Mouse (Mus musculus): ENCODE measurements at regions not wholly inside any gene's neighbourhood (a gene's known extent, or its start where the extent isn't known, plus 50 kb on each side); places are given as distances from the start of the nearest gene placed in this dataset.

DNA sequence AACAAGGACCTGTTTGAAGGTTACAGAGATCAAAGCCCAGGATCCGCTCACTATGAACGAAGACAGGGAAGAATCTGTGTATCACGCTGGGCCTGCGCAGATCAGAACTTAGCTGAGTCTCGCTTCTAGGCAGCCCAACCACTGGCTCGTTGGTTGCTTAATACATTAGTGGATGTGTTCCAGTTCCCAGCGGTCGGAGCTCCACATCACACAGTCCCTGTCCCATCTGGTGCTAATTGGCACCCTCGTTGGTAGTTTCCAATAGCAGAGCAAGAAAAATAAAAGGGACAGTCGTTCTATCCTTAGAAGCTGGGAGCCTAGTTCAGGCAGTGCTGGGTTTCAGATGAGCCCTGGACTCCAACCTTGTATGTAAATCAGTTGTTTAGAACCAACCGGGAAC is 251.2 kb downstream of the Lyplal1 start:
- H3K4me1 ChIP-seq (ENCODE audit: control insufficient read depth, insufficient read depth, low read length), result no peaks in the 10 kb centered on the region
- WGBS, result 85% methylated on average over 11 of the region's 11 CpGs
- H3K27ac ChIP-seq (ENCODE audit: insufficient read depth, low read depth, low read length), result no peak overlapping the region
- TF ChIP-seq CTCF (conservative IDR thresholded peaks at IDR 0.05; ENCODE audit: insufficient read depth, insufficient read length, low read depth, low read length) (no peak), POLR2A (IDR thresholded peaks at IDR 0.05; ENCODE audit: low read depth, low read length) (no peak)
- H3K27me3 ChIP-seq (replicated peaks; ENCODE audit: control insufficient read depth, insufficient read depth, low read length), result no peaks in the 10 kb centered on the region; the same call in 1 of the 2 replicates
- DNase-seq, result no peak
- no peak overlapping the region for H3K4me3 ChIP-seq (ENCODE audit: insufficient read depth, low read depth, low read length)
- no peaks in the 10 kb centered on the region for H3K36me3 ChIP-seq (ENCODE audit: control insufficient read depth, insufficient read depth, low read length)

- WGBS, result 81% methylated on average over 6 of the region's 6 CpGs
- Histone ChIP-seq H3K27ac (ENCODE audit: insufficient read depth, low read depth, low read length) (no peak overlapping the region), H3K36me3 (ENCODE audit: control insufficient read depth, insufficient read depth, low read length) (no peaks in the 10 kb centered on the region), H3K4me3 (ENCODE audit: insufficient read depth, low read depth, low read length) (no peak overlapping the region), H3K4me1 (ENCODE audit: control insufficient read depth, insufficient read depth, low read length) (no peaks in the 10 kb centered on the region), H3K27me3 (replicated peaks; ENCODE audit: control insufficient read depth, insufficient read depth, low read length) (no peaks in the 10 kb centered on the region; the same call in 1 of the 2 replicates)
- TF ChIP-seq CTCF (conservative IDR thresholded peaks at IDR 0.05; ENCODE audit: insufficient read depth, insufficient read length, low read depth, low read length), result no peak
- TF ChIP-seq POLR2A (IDR thresholded peaks at IDR 0.05; ENCODE audit: low read depth, low read length), result no peak
- DNase-seq, result no peak
These were observed 250.5 kb downstream of the Lyplal1 start for GRCm38 (mm10) chr1:185866612-185867011.

DNA sequence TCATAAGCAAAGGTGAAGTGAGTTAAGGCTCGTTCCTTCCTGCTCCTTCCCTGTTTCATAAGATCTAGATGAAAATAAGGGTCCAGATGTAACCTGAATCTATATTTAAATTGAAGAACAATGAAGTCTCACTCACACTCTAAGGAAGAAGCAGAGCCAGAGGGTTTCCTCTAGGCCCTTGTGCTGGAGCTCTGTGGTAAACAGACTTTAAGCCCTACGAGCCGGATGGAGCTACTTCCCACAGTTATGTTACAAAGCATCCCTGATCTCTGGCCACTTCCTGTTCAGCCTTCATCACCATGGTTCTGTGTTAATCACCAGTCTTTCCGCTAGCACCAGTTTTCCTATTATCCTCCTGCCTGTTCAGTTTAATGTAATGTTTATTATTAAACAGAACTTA is 250.1 kb downstream of the Lyplal1 start:
- TF ChIP-seq POLR2A (IDR thresholded peaks at IDR 0.05; ENCODE audit: low read depth, low read length) (no peak), CTCF (conservative IDR thresholded peaks at IDR 0.05; ENCODE audit: insufficient read depth, insufficient read length, low read depth, low read length) (no peak)
- Histone ChIP-seq H3K36me3 (ENCODE audit: control insufficient read depth, insufficient read depth, low read length) (no peaks in the 10 kb centered on the region), H3K27me3 (replicated peaks; ENCODE audit: control insufficient read depth, insufficient read depth, low read length) (no peaks in the 10 kb centered on the region; the same call in 1 of the 2 replicates), H3K4me3 (ENCODE audit: insufficient read depth, low read depth, low read length) (no peak overlapping the region), H3K27ac (ENCODE audit: insufficient read depth, low read depth, low read length) (no peak overlapping the region), H3K4me1 (ENCODE audit: control insufficient read depth, insufficient read depth, low read length) (no peaks in the 10 kb centered on the region)
- no peak for DNase-seq
- 67% methylated on average over 4 of the region's 4 CpGs for WGBS

- no peak for DNase-seq
- 74% methylated on average over 4 of the region's 4 CpGs for WGBS
- no peak overlapping the region for H3K4me3 ChIP-seq (ENCODE audit: insufficient read depth, low read depth, low read length)
- H3K4me1 ChIP-seq (ENCODE audit: control insufficient read depth, insufficient read depth, low read length), result no peaks in the 10 kb centered on the region
- no peaks in the 10 kb centered on the region; the same call in 1 of the 2 replicates for H3K27me3 ChIP-seq (replicated peaks; ENCODE audit: control insufficient read depth, insufficient read depth, low read length)
- no peaks in the 10 kb centered on the region for H3K36me3 ChIP-seq (ENCODE audit: control insufficient read depth, insufficient read depth, low read length)
- no peak for TF ChIP-seq POLR2A (IDR thresholded peaks at IDR 0.05; ENCODE audit: low read depth, low read length)
- no peak overlapping the region for H3K27ac ChIP-seq (ENCODE audit: insufficient read depth, low read depth, low read length)
These were observed 248.4 kb downstream of the Lyplal1 start for GRCm38 (mm10) chr1:185868721-185869120.

- 96% methylated on average over 1 of the region's 1 CpGs for WGBS
- Histone ChIP-seq H3K4me1 (ENCODE audit: control insufficient read depth, insufficient read depth, low read length) (no peaks in the 10 kb centered on the region), H3K27ac (ENCODE audit: insufficient read depth, low read depth, low read length) (no peak overlapping the region), H3K36me3 (ENCODE audit: control insufficient read depth, insufficient read depth, low read length) (no peaks in the 10 kb centered on the region), H3K27me3 (replicated peaks; ENCODE audit: control insufficient read depth, insufficient read depth, low read length) (no peaks in the 10 kb centered on the region), H3K4me3 (ENCODE audit: insufficient read depth, low read depth, low read length) (no peak overlapping the region)
- TF ChIP-seq POLR2A (IDR thresholded peaks at IDR 0.05; ENCODE audit: low read depth, low read length) (no peak), CTCF (conservative IDR thresholded peaks at IDR 0.05; ENCODE audit: insufficient read depth, insufficient read length, low read depth, low read length) (no peak)
- no peak for DNase-seq
These were observed 230.1 kb downstream of the Lyplal1 start for GRCm38 (mm10) chr1:185887031-185887430.

- no peak for DNase-seq
- H3K27ac ChIP-seq (ENCODE audit: insufficient read depth, low read depth, low read length), result no peak overlapping the region
- 69% methylated on average over 4 of the region's 4 CpGs for WGBS
- no peaks in the 10 kb centered on the region for H3K27me3 ChIP-seq (replicated peaks; ENCODE audit: control insufficient read depth, insufficient read depth, low read length)
- no peaks in the 10 kb centered on the region for H3K36me3 ChIP-seq (ENCODE audit: control insufficient read depth, insufficient read depth, low read length)
- H3K4me3 ChIP-seq (ENCODE audit: insufficient read depth, low read depth, low read length), result no peak overlapping the region
- TF ChIP-seq POLR2A (IDR thresholded peaks at IDR 0.05; ENCODE audit: low read depth, low read length), result no peak
- no peak for TF ChIP-seq CTCF (conservative IDR thresholded peaks at IDR 0.05; ENCODE audit: insufficient read depth, insufficient read length, low read depth, low read length)
- H3K4me1 ChIP-seq (ENCODE audit: control insufficient read depth, insufficient read depth, low read length), result no peaks in the 10 kb centered on the region
These were observed 225.3 kb downstream of the Lyplal1 start for GRCm38 (mm10) chr1:185891814-185892213.

- H3K36me3 ChIP-seq (ENCODE audit: control insufficient read depth, insufficient read depth, low read length), result no peaks in the 10 kb centered on the region
- no peak for DNase-seq
- no peak for TF ChIP-seq POLR2A (IDR thresholded peaks at IDR 0.05; ENCODE audit: low read depth, low read length)
- no peak for TF ChIP-seq CTCF (conservative IDR thresholded peaks at IDR 0.05; ENCODE audit: insufficient read depth, insufficient read length, low read depth, low read length)
- H3K27me3 ChIP-seq (replicated peaks; ENCODE audit: control insufficient read depth, insufficient read depth, low read length), result no peaks in the 10 kb centered on the region
- no peak overlapping the region for H3K27ac ChIP-seq (ENCODE audit: insufficient read depth, low read depth, low read length)
- WGBS, result 69% methylated on average over 4 of the region's 4 CpGs
- H3K4me1 ChIP-seq (ENCODE audit: control insufficient read depth, insufficient read depth, low read length), result no peaks in the 10 kb centered on the region
- H3K4me3 ChIP-seq (ENCODE audit: insufficient read depth, low read depth, low read length), result no peak overlapping the region
These were observed 223.7 kb downstream of the Lyplal1 start for GRCm38 (mm10) chr1:185893421-185893820.

GRCm38 (mm10) chr1:185898475-185898874 is 218.6 kb downstream of the Lyplal1 start:
- Histone ChIP-seq H3K27ac (ENCODE audit: insufficient read depth, low read depth, low read length) (no peak overlapping the region), H3K4me3 (ENCODE audit: insufficient read depth, low read depth, low read length) (no peak overlapping the region), H3K36me3 (ENCODE audit: control insufficient read depth, insufficient read depth, low read length) (no peaks in the 10 kb centered on the region), H3K4me1 (ENCODE audit: control insufficient read depth, insufficient read depth, low read length) (no peaks in the 10 kb centered on the region), H3K27me3 (replicated peaks; ENCODE audit: control insufficient read depth, insufficient read depth, low read length) (no peaks in the 10 kb centered on the region)
- DNase-seq, result no peak
- TF ChIP-seq POLR2A (IDR thresholded peaks at IDR 0.05; ENCODE audit: low read depth, low read length) (no peak), CTCF (conservative IDR thresholded peaks at IDR 0.05; ENCODE audit: insufficient read depth, insufficient read length, low read depth, low read length) (no peak)
- WGBS, result 50% methylated on average over 9 of the region's 9 CpGs

Data from kidney, adult 2 months (tissue).